Comparison of ENCODE assay signal across 20 mouse cellular contexts in the genomic region with DNA sequence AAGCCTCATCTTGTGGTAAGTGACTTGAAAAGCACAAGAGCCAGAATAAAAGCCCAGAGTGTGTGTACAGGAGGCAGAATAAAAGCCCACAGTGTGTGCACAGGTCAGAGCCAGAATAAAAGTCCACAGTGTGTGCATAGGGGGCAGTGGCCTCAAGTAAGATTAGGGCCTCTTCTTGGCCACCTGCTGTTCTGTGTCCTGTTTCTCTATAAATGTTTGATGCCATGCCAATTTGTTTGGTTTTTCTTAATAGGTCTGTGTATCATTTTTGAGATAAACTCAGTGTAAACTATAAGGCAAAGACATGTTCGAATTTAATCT.
A peak's percentile ranks its signal among the peaks of the same experiment; 100 is the strongest.
DNase-seq lines count a peak whose midpoint lies in the region; ATAC-seq and TF ChIP-seq lines count a peak whose summit lies in the region.
"Had no signal": no experiment of that assay in that cellular context is flagged by ENCODE, and none has a peak within 500 bp of the region (broad histone marks: within the 10 kb centered on the region; RNA-seq: fewer than 3 reads in every experiment).

No protein-coding gene starts in this region.

- no peaks in the 10 kb centered on the region for H3K4me1 ChIP-seq in hindbrain, embryonic 16.5 days (ENCODE audit: control insufficient read depth, insufficient read depth, low read depth, low read length)
- H3K4me1 ChIP-seq in hindbrain, postnatal 0 days (ENCODE audit: insufficient read depth, low read length): no peaks in the 10 kb centered on the region
- peaks cover 8% of the 10 kb centered on the region; the same call in 1 of the 2 replicates for H3K4me1 ChIP-seq in embryonic fibroblast, embryonic 13.5 days (ENCODE audit: control insufficient read depth, insufficient read depth, low read length)
- H3K4me1 ChIP-seq in embryonic facial prominence, embryonic 10.5 days: no peaks in the 10 kb centered on the region
- no peaks in the 10 kb centered on the region for H3K4me1 ChIP-seq in limb, embryonic 10.5 days
- H3K4me1 ChIP-seq: embryonic facial prominence, embryonic 13.5 days; embryonic facial prominence, embryonic 15.5 days; forebrain, embryonic 13.5 days; forebrain, embryonic 15.5 days had no signal

- no peaks in the 10 kb centered on the region for H3K36me3 ChIP-seq in hindbrain, embryonic 16.5 days (ENCODE audit: control insufficient read depth, insufficient read depth, low read length)
- no peaks in the 10 kb centered on the region for H3K36me3 ChIP-seq in hindbrain, postnatal 0 days (ENCODE audit: insufficient read depth, low read length)
- no peaks in the 10 kb centered on the region for H3K36me3 ChIP-seq in embryonic facial prominence, embryonic 10.5 days (replicated peaks)
- no peaks in the 10 kb centered on the region for H3K36me3 ChIP-seq in limb, embryonic 10.5 days
- H3K36me3 ChIP-seq: embryonic facial prominence, embryonic 13.5 days; embryonic facial prominence, embryonic 15.5 days; forebrain, embryonic 15.5 days had no signal

- no peak overlapping the region for H3K4me2 ChIP-seq in hindbrain, embryonic 16.5 days (ENCODE audit: low read length)
- H3K4me2 ChIP-seq in hindbrain, postnatal 0 days (ENCODE audit: low read depth, low read length): no peak overlapping the region
- H3K4me2 ChIP-seq: embryonic facial prominence, embryonic 13.5 days; embryonic facial prominence, embryonic 15.5 days; forebrain, embryonic 13.5 days; forebrain, embryonic 15.5 days had no signal

- no peak for TF ChIP-seq POLR2A in embryonic fibroblast, embryonic 13.5 days (IDR thresholded peaks at IDR 0.05; ENCODE audit: low read depth, low read length)

- no peaks in the 10 kb centered on the region for H3K9me3 ChIP-seq in hindbrain, embryonic 16.5 days (ENCODE audit: control insufficient read depth, low read length)
- no peaks in the 10 kb centered on the region for H3K9me3 ChIP-seq in hindbrain, postnatal 0 days (ENCODE audit: low read length)
- no peaks in the 10 kb centered on the region for H3K9me3 ChIP-seq in embryonic facial prominence, embryonic 10.5 days
- no peaks in the 10 kb centered on the region for H3K9me3 ChIP-seq in limb, embryonic 10.5 days (replicated peaks)
- H3K9me3 ChIP-seq: embryonic facial prominence, embryonic 13.5 days; embryonic facial prominence, embryonic 15.5 days; forebrain, embryonic 13.5 days; forebrain, embryonic 15.5 days had no signal

- WGBS in hindbrain, embryonic 16.5 days: 95% methylated on average over 1 of the region's 1 CpGs
- 85% methylated on average over 1 of the region's 1 CpGs for WGBS in hindbrain, postnatal 0 days
- WGBS in embryonic facial prominence, embryonic 10.5 days: 88% methylated on average over 1 of the region's 1 CpGs
- WGBS in limb, embryonic 10.5 days: 85% methylated on average over 1 of the region's 1 CpGs

- no peak for DNase-seq in hindbrain, postnatal 0 days (ENCODE audit: low spot score)
- DNase-seq in embryonic facial prominence, embryonic 10.5 days (ENCODE audit: low spot score): no peak
- DNase-seq in limb, embryonic 10.5 days (ENCODE audit: low spot score): no peak
- no peak for DNase-seq in adipocyte (ENCODE audit: low spot score)
- DNase-seq: adrenal gland, postnatal 14 days; adrenal gland, postnatal 36 days; cerebellum, adult 11-12 months; cerebellum, adult 2 months; cerebellum, adult 9-10 months; cerebellum, postnatal 10 days; cerebellum, postnatal 25 days; forebrain, postnatal 0 days had no signal

- TF ChIP-seq CTCF in hindbrain, postnatal 0 days (IDR thresholded peaks at IDR 0.05; ENCODE audit: low read depth): no peak
- no peak for TF ChIP-seq CTCF in embryonic fibroblast, embryonic 13.5 days (IDR thresholded peaks at IDR 0.05; ENCODE audit: borderline replicate concordance, insufficient read depth, low read length)

- no peaks in the 10 kb centered on the region for H3K27me3 ChIP-seq in hindbrain, embryonic 16.5 days (replicated peaks; ENCODE audit: control insufficient read depth, insufficient read depth, low read length)
- H3K27me3 ChIP-seq in hindbrain, postnatal 0 days (ENCODE audit: insufficient read depth, low read length): no peaks in the 10 kb centered on the region
- no peaks in the 10 kb centered on the region for H3K27me3 ChIP-seq in embryonic facial prominence, embryonic 10.5 days (replicated peaks; ENCODE audit: low read depth, poor library complexity, severe bottlenecking)
- H3K27me3 ChIP-seq in limb, embryonic 10.5 days (ENCODE audit: low read depth, poor library complexity, severe bottlenecking): peaks cover 6% of the 10 kb centered on the region; the same call in 1 of the 2 replicates
- H3K27me3 ChIP-seq: embryonic facial prominence, embryonic 13.5 days; embryonic facial prominence, embryonic 15.5 days; forebrain, embryonic 13.5 days; forebrain, embryonic 15.5 days; Patski had no signal

- no peak overlapping the region for H3K4me3 ChIP-seq in hindbrain, embryonic 16.5 days (ENCODE audit: low read length)
- H3K4me3 ChIP-seq in hindbrain, postnatal 0 days (ENCODE audit: low read length): no peak overlapping the region
- no peak overlapping the region for H3K4me3 ChIP-seq in embryonic fibroblast, embryonic 13.5 days (ENCODE audit: insufficient read depth, low read length)
- H3K4me3 ChIP-seq in embryonic facial prominence, embryonic 10.5 days: no peak overlapping the region
- H3K4me3 ChIP-seq in limb, embryonic 10.5 days: no peak overlapping the region
- H3K4me3 ChIP-seq: embryonic facial prominence, embryonic 13.5 days; embryonic facial prominence, embryonic 15.5 days; forebrain, embryonic 13.5 days; forebrain, embryonic 15.5 days had no signal

- ATAC-seq in hindbrain, embryonic 16.5 days: 0 out of 2 replicates have a peak, but pooled peaks have one; percentile 24
- ATAC-seq in hindbrain, postnatal 0 days: no peak
- ATAC-seq in megakaryocyte-erythroid progenitor cell, adult 5-6 weeks (replicated peaks; ENCODE audit: low FRiP score, low TSS enrichment, poor library complexity, severe bottlenecking): peak; percentile 81
- ATAC-seq: forebrain, embryonic 13.5 days; forebrain, embryonic 15.5 days; forebrain, postnatal 0 days; Patski had no signal

- no peak overlapping the region for H3K27ac ChIP-seq in hindbrain, embryonic 16.5 days (ENCODE audit: low read depth, low read length)
- no peak overlapping the region for H3K27ac ChIP-seq in hindbrain, postnatal 0 days
- H3K27ac ChIP-seq in embryonic fibroblast, embryonic 13.5 days (ENCODE audit: insufficient read depth, low read length): peak overlapping the region; percentile 55; the same call in 1 of the 2 replicates
- H3K27ac ChIP-seq in embryonic facial prominence, embryonic 10.5 days (replicated peaks): no peak overlapping the region
- H3K27ac ChIP-seq in limb, embryonic 10.5 days: no peak overlapping the region
- H3K27ac ChIP-seq: embryonic facial prominence, embryonic 13.5 days; embryonic facial prominence, embryonic 15.5 days; forebrain, embryonic 13.5 days; forebrain, embryonic 15.5 days had no signal

- no peak overlapping the region for H3K9ac ChIP-seq in hindbrain, embryonic 16.5 days (ENCODE audit: low read depth, low read length)
- no peak overlapping the region for H3K9ac ChIP-seq in hindbrain, postnatal 0 days (replicated peaks; ENCODE audit: low read length)
- H3K9ac ChIP-seq: embryonic facial prominence, embryonic 13.5 days; embryonic facial prominence, embryonic 15.5 days; forebrain, embryonic 13.5 days; forebrain, embryonic 15.5 days; forebrain, postnatal 0 days had no signal
